Mouse (Mus musculus): ENCODE data around the gene Atg9a. TPM values are rescaled to one million over a fixed set of nuclear protein-coding genes. Genes with fewer than 3 reads are reported as not detected.

Gene Atg9a
- polyA plus RNA-seq, 1 experiment = 81.6 TPM

GRCm38 (mm10) chr1:75216797-75217585 lies 25.0 kb upstream of the Atg9a start:
- Histone ChIP-seq H3K36me3 (ENCODE audit: control insufficient read depth, insufficient read depth, low read length) (peaks cover 15% of the 10 kb centered on the region), H3K27ac (ENCODE audit: control insufficient read depth, insufficient read depth, low read length) (peak overlapping the region; percentile 11; the same call in 1 of the 2 replicates), H3K4me3 (ENCODE audit: control insufficient read depth, insufficient read depth, low read length) (peak overlapping the region; percentile 25; the same call in 1 of the 2 replicates), H3K4me1 (replicated peaks; ENCODE audit: control insufficient read depth, insufficient read depth, low read length) (peaks cover 61% of the 10 kb centered on the region), H3K27me3 (ENCODE audit: control insufficient read depth, insufficient read depth, low read length) (no peaks in the 10 kb centered on the region)
- TF ChIP-seq CTCF (IDR thresholded peaks at IDR 0.05; ENCODE audit: borderline replicate concordance, control insufficient read depth, extremely low read depth, insufficient read depth, low read length, poor library complexity) (no peak), POLR2A (IDR thresholded peaks at IDR 0.05; ENCODE audit: control insufficient read depth, extremely low read depth, insufficient read depth, low read length, poor library complexity) (no peak)
- 45% methylated on average over 13 of the region's 13 CpGs for WGBS
- no peak for DNase-seq

DNA sequence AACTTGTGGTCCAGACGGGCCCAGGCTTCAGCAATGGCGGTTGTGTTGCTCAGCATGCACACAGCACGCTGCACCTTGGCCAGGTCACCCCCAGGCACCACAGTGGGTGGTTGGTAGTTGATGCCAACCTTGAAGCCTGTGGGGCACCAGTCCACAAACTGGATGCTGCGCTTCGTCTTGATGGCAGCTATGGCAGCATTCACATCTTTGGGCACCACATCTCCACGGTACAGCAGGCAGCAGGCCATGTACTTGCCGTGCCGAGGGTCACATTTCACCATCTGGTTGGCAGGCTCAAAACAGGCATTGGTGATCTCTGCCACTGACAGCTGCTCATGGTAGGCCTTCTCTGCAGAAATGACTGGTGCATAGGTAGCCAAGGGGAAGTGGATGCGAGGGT lies 23.8 kb upstream of the Atg9a start:
- Histone ChIP-seq H3K36me3 (ENCODE audit: control insufficient read depth, insufficient read depth, low read length) (peaks cover 15% of the 10 kb centered on the region), H3K4me1 (replicated peaks; ENCODE audit: control insufficient read depth, insufficient read depth, low read length) (peaks cover 65% of the 10 kb centered on the region), H3K27ac (ENCODE audit: control insufficient read depth, insufficient read depth, low read length) (no peak overlapping the region), H3K27me3 (ENCODE audit: control insufficient read depth, insufficient read depth, low read length) (no peaks in the 10 kb centered on the region), H3K4me3 (ENCODE audit: control insufficient read depth, insufficient read depth, low read length) (no peak overlapping the region)
- DNase-seq = no peak
- TF ChIP-seq POLR2A (IDR thresholded peaks at IDR 0.05; ENCODE audit: control insufficient read depth, extremely low read depth, insufficient read depth, low read length, poor library complexity) = no peak
- TF ChIP-seq CTCF (IDR thresholded peaks at IDR 0.05; ENCODE audit: borderline replicate concordance, control insufficient read depth, extremely low read depth, insufficient read depth, low read length, poor library complexity) = no peak
- 91% methylated on average over 9 of the region's 9 CpGs for WGBS

- no peak for TF ChIP-seq POLR2A (IDR thresholded peaks at IDR 0.05; ENCODE audit: control insufficient read depth, extremely low read depth, insufficient read depth, low read length, poor library complexity)
- WGBS = 46% methylated on average over 5 of the region's 5 CpGs
- no peak for DNase-seq
- Histone ChIP-seq H3K27ac (ENCODE audit: control insufficient read depth, insufficient read depth, low read length) (no peak overlapping the region), H3K27me3 (ENCODE audit: control insufficient read depth, insufficient read depth, low read length) (no peaks in the 10 kb centered on the region), H3K36me3 (ENCODE audit: control insufficient read depth, insufficient read depth, low read length) (peaks cover 15% of the 10 kb centered on the region), H3K4me1 (replicated peaks; ENCODE audit: control insufficient read depth, insufficient read depth, low read length) (peaks cover 67% of the 10 kb centered on the region), H3K4me3 (ENCODE audit: control insufficient read depth, insufficient read depth, low read length) (no peak overlapping the region)
Measured at GRCm38 (mm10) chr1:75214886-75215285, 22.9 kb upstream of the Atg9a start.

GRCm38 (mm10) chr1:75214442-75214841 lies 22.4 kb upstream of the Atg9a start:
- H3K36me3 ChIP-seq (ENCODE audit: control insufficient read depth, insufficient read depth, low read length) = peaks cover 15% of the 10 kb centered on the region
- peaks cover 64% of the 10 kb centered on the region for H3K4me1 ChIP-seq (replicated peaks; ENCODE audit: control insufficient read depth, insufficient read depth, low read length)
- no peak for TF ChIP-seq CTCF (IDR thresholded peaks at IDR 0.05; ENCODE audit: borderline replicate concordance, control insufficient read depth, extremely low read depth, insufficient read depth, low read length, poor library complexity)
- TF ChIP-seq POLR2A (IDR thresholded peaks at IDR 0.05; ENCODE audit: control insufficient read depth, extremely low read depth, insufficient read depth, low read length, poor library complexity) = no peak
- H3K27me3 ChIP-seq (ENCODE audit: control insufficient read depth, insufficient read depth, low read length) = no peaks in the 10 kb centered on the region
- H3K4me3 ChIP-seq (ENCODE audit: control insufficient read depth, insufficient read depth, low read length) = no peak overlapping the region
- H3K27ac ChIP-seq (ENCODE audit: control insufficient read depth, insufficient read depth, low read length) = no peak overlapping the region
- WGBS = 69% methylated on average over 2 of the region's 2 CpGs
- no peak for DNase-seq

GRCm38 (mm10) chr1:75213096-75213495 lies 21.1 kb upstream of the Atg9a start:
- peak overlapping the region; percentile 13; the same call in 1 of the 2 replicates for H3K27ac ChIP-seq (ENCODE audit: control insufficient read depth, insufficient read depth, low read length)
- TF ChIP-seq CTCF (IDR thresholded peaks at IDR 0.05; ENCODE audit: borderline replicate concordance, control insufficient read depth, extremely low read depth, insufficient read depth, low read length, poor library complexity) = no peak
- TF ChIP-seq POLR2A (IDR thresholded peaks at IDR 0.05; ENCODE audit: control insufficient read depth, extremely low read depth, insufficient read depth, low read length, poor library complexity) = no peak

DNA sequence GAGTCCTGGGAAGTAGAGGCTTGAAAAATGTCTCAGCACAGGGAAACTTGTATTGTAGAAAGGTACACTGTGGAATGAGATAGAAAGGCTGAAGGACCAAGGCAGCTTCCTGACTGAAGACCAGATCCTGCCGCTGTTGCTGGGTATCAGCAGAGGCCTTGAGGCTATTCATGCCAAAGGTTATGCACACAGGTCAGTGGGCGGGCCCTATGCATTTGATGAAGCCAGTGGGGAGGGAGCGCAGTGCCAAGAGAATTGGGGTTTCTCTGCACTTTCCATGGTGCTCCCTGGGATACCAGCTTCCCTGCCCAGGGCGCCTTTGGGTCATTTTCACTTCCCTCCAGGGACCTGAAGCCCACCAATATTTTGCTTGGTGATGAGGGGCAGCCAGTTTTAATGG lies 20.5 kb upstream of the Atg9a start:
- H3K27me3 ChIP-seq (ENCODE audit: control insufficient read depth, insufficient read depth, low read length) = no peaks in the 10 kb centered on the region
- no peak for DNase-seq

More at GRCm38 (mm10) chr1:75213096-75213495, 21.1 kb upstream of the Atg9a start:
- H3K4me1 ChIP-seq (replicated peaks; ENCODE audit: control insufficient read depth, insufficient read depth, low read length) = peaks cover 73% of the 10 kb centered on the region
- peaks cover 15% of the 10 kb centered on the region for H3K36me3 ChIP-seq (ENCODE audit: control insufficient read depth, insufficient read depth, low read length)
- DNase-seq = no peak
- 7% methylated on average over 7 of the region's 7 CpGs for WGBS
- no peak overlapping the region for H3K4me3 ChIP-seq (ENCODE audit: control insufficient read depth, insufficient read depth, low read length)
- H3K27me3 ChIP-seq (ENCODE audit: control insufficient read depth, insufficient read depth, low read length) = no peaks in the 10 kb centered on the region

More for the DNA sequence above, 20.5 kb upstream of the Atg9a start:
- Histone ChIP-seq H3K4me3 (ENCODE audit: control insufficient read depth, insufficient read depth, low read length) (no peak overlapping the region), H3K4me1 (replicated peaks; ENCODE audit: control insufficient read depth, insufficient read depth, low read length) (peaks cover 68% of the 10 kb centered on the region), H3K27ac (ENCODE audit: control insufficient read depth, insufficient read depth, low read length) (no peak overlapping the region), H3K36me3 (ENCODE audit: control insufficient read depth, insufficient read depth, low read length) (peaks cover 15% of the 10 kb centered on the region)
- no peak for TF ChIP-seq CTCF (IDR thresholded peaks at IDR 0.05; ENCODE audit: borderline replicate concordance, control insufficient read depth, extremely low read depth, insufficient read depth, low read length, poor library complexity)
- no peak for TF ChIP-seq POLR2A (IDR thresholded peaks at IDR 0.05; ENCODE audit: control insufficient read depth, extremely low read depth, insufficient read depth, low read length, poor library complexity)
- 86% methylated on average over 4 of the region's 4 CpGs for WGBS

Measured in thymus, adult 2 months (tissue).